Mouse (Mus musculus): ENCODE results near the gene Psma6. TPM values are rescaled to one million over a fixed set of nuclear protein-coding genes. Genes with fewer than 3 reads are reported as not detected.

Gene Psma6
- polyA plus RNA-seq, 1 experiment from 2014 or later: 528 TPM

- H3K27me3 ChIP-seq (ENCODE audit: insufficient read depth, poor library complexity, severe bottlenecking): no peaks in the 10 kb centered on the region
- H3K36me3 ChIP-seq: peaks cover 15% of the 10 kb centered on the region
- H3K27ac ChIP-seq: peak overlapping the region; percentile 94
- 76% methylated on average over 9 of the region's 9 CpGs for WGBS
- H3K9me3 ChIP-seq: no peaks in the 10 kb centered on the region
- H3K4me3 ChIP-seq: peak overlapping the region; percentile 95
- DNase-seq (ENCODE audit: low spot score): no peak
- peaks cover 21% of the 10 kb centered on the region for H3K4me1 ChIP-seq (replicated peaks)
Observed at GRCm38 (mm10) chr12:55397544-55398239, 13.7 kb downstream of the Psma6 start.

GRCm38 (mm10) chr12:55398240-55399127 lies 14.5 kb downstream of the Psma6 start:
- H3K4me3 ChIP-seq: peak overlapping the region; percentile 95
- peaks cover 22% of the 10 kb centered on the region for H3K36me3 ChIP-seq
- peak overlapping the region; percentile 94 for H3K27ac ChIP-seq
- H3K27me3 ChIP-seq (ENCODE audit: insufficient read depth, poor library complexity, severe bottlenecking): no peaks in the 10 kb centered on the region
- peak; percentile 96 for DNase-seq (ENCODE audit: low spot score)
- WGBS: 1% methylated on average over 51 of the region's 51 CpGs
- peaks cover 21% of the 10 kb centered on the region for H3K4me1 ChIP-seq (replicated peaks)
- no peaks in the 10 kb centered on the region for H3K9me3 ChIP-seq

- H3K9me3 ChIP-seq: no peaks in the 10 kb centered on the region
- peaks cover 28% of the 10 kb centered on the region for H3K36me3 ChIP-seq
- H3K4me1 ChIP-seq (replicated peaks): peaks cover 21% of the 10 kb centered on the region
- peak overlapping the region; percentile 94 for H3K27ac ChIP-seq
- no peaks in the 10 kb centered on the region for H3K27me3 ChIP-seq (ENCODE audit: insufficient read depth, poor library complexity, severe bottlenecking)
- peak overlapping the region; percentile 95 for H3K4me3 ChIP-seq
- WGBS: 2% methylated on average over 20 of the region's 20 CpGs
- no peak for DNase-seq (ENCODE audit: low spot score)
Observed at GRCm38 (mm10) chr12:55399128-55399677, 15.2 kb downstream of the Psma6 start.

GRCm38 (mm10) chr12:55407888-55408287 lies 23.9 kb downstream of the Psma6 start:
- Histone ChIP-seq H3K4me3 (no peak overlapping the region), H3K27me3 (ENCODE audit: insufficient read depth, poor library complexity, severe bottlenecking) (no peaks in the 10 kb centered on the region), H3K36me3 (peaks cover 76% of the 10 kb centered on the region), H3K4me1 (replicated peaks) (no peaks in the 10 kb centered on the region), H3K27ac (no peak overlapping the region), H3K9me3 (no peaks in the 10 kb centered on the region)
- DNase-seq (ENCODE audit: low spot score): no peak
- WGBS: 94% methylated on average over 5 of the region's 5 CpGs

- peaks cover 98% of the 10 kb centered on the region for H3K36me3 ChIP-seq
- WGBS: 96% methylated on average over 5 of the region's 5 CpGs
- H3K27ac ChIP-seq: no peak overlapping the region
Observed at GRCm38 (mm10) chr12:55415255-55415654, 31.2 kb downstream of the Psma6 start.

GRCm38 (mm10) chr12:55415762-55416161 lies 31.7 kb downstream of the Psma6 start:
- no peak for DNase-seq (ENCODE audit: low spot score)

More at GRCm38 (mm10) chr12:55415255-55415654, 31.2 kb downstream of the Psma6 start:
- DNase-seq (ENCODE audit: low spot score): no peak
- Histone ChIP-seq H3K9me3 (peaks cover 3% of the 10 kb centered on the region; the same call in 1 of the 2 replicates), H3K4me1 (replicated peaks) (no peaks in the 10 kb centered on the region), H3K27me3 (ENCODE audit: insufficient read depth, poor library complexity, severe bottlenecking) (no peaks in the 10 kb centered on the region), H3K4me3 (no peak overlapping the region)

GRCm38 (mm10) chr12:55420220-55420619 lies 36.2 kb downstream of the Psma6 start:
- peaks cover 56% of the 10 kb centered on the region for H3K36me3 ChIP-seq
- DNase-seq (ENCODE audit: low spot score): no peak
- WGBS: 94% methylated on average over 24 of the region's 24 CpGs
- H3K9me3 ChIP-seq: peaks cover 6% of the 10 kb centered on the region; the same call in 1 of the 2 replicates
- no peaks in the 10 kb centered on the region for H3K4me1 ChIP-seq (replicated peaks)
- H3K27ac ChIP-seq: no peak overlapping the region
- no peak overlapping the region for H3K4me3 ChIP-seq
- H3K27me3 ChIP-seq (ENCODE audit: insufficient read depth, poor library complexity, severe bottlenecking): no peaks in the 10 kb centered on the region

More at GRCm38 (mm10) chr12:55415762-55416161, 31.7 kb downstream of the Psma6 start:
- Histone ChIP-seq H3K9me3 (peaks cover 6% of the 10 kb centered on the region; the same call in 1 of the 2 replicates), H3K27me3 (ENCODE audit: insufficient read depth, poor library complexity, severe bottlenecking) (no peaks in the 10 kb centered on the region), H3K27ac (no peak overlapping the region), H3K4me3 (no peak overlapping the region), H3K4me1 (replicated peaks) (no peaks in the 10 kb centered on the region), H3K36me3 (peaks cover 98% of the 10 kb centered on the region)
- WGBS: 83% methylated on average over 1 of the region's 1 CpGs

- no peak overlapping the region for H3K4me3 ChIP-seq
- H3K27ac ChIP-seq: no peak overlapping the region
- no peak for DNase-seq (ENCODE audit: low spot score)
- H3K9me3 ChIP-seq: peaks cover 6% of the 10 kb centered on the region; the same call in 1 of the 2 replicates
- peaks cover 38% of the 10 kb centered on the region for H3K36me3 ChIP-seq
- 52% methylated on average over 3 of the region's 3 CpGs for WGBS
- H3K4me1 ChIP-seq (replicated peaks): no peaks in the 10 kb centered on the region
- no peaks in the 10 kb centered on the region for H3K27me3 ChIP-seq (ENCODE audit: insufficient read depth, poor library complexity, severe bottlenecking)
Observed at GRCm38 (mm10) chr12:55422057-55422456, 38.0 kb downstream of the Psma6 start.

- H3K27me3 ChIP-seq (ENCODE audit: insufficient read depth, poor library complexity, severe bottlenecking): no peaks in the 10 kb centered on the region
- no peaks in the 10 kb centered on the region for H3K36me3 ChIP-seq
- DNase-seq (ENCODE audit: low spot score): no peak
- H3K4me3 ChIP-seq: no peak overlapping the region
- H3K4me1 ChIP-seq (replicated peaks): no peaks in the 10 kb centered on the region
- H3K9me3 ChIP-seq: no peaks in the 10 kb centered on the region
- no peak overlapping the region for H3K27ac ChIP-seq
- 89% methylated on average over 7 of the region's 7 CpGs for whole genome bisulfite sequencing
Observed at GRCm38 (mm10) chr12:55426300-55426699, 42.3 kb downstream of the Psma6 start.

GRCm38 (mm10) chr12:55429201-55429600 lies 45.2 kb downstream of the Psma6 start:
- Histone ChIP-seq H3K4me1 (replicated peaks) (0 out of 2 replicates have a peak, but pooled peaks cover 2% of the 10 kb centered on the region), H3K4me3 (no peak overlapping the region), H3K9me3 (no peaks in the 10 kb centered on the region), H3K27ac (no peak overlapping the region), H3K27me3 (ENCODE audit: insufficient read depth, poor library complexity, severe bottlenecking) (no peaks in the 10 kb centered on the region), H3K36me3 (no peaks in the 10 kb centered on the region)
- WGBS: 89% methylated on average over 8 of the region's 8 CpGs
- no peak for DNase-seq (ENCODE audit: low spot score)

GRCm38 (mm10) chr12:55429956-55430355 lies 45.9 kb downstream of the Psma6 start:
- Histone ChIP-seq H3K9me3 (no peaks in the 10 kb centered on the region), H3K27ac (no peak overlapping the region), H3K4me3 (no peak overlapping the region), H3K4me1 (replicated peaks) (0 out of 2 replicates have a peak, but pooled peaks cover 2% of the 10 kb centered on the region), H3K27me3 (ENCODE audit: insufficient read depth, poor library complexity, severe bottlenecking) (no peaks in the 10 kb centered on the region), H3K36me3 (no peaks in the 10 kb centered on the region)
- WGBS: 81% methylated on average over 4 of the region's 4 CpGs
- no peak for DNase-seq (ENCODE audit: low spot score)

- Histone ChIP-seq H3K36me3 (no peaks in the 10 kb centered on the region), H3K27me3 (ENCODE audit: insufficient read depth, poor library complexity, severe bottlenecking) (no peaks in the 10 kb centered on the region), H3K27ac (no peak overlapping the region), H3K9me3 (no peaks in the 10 kb centered on the region), H3K4me3 (no peak overlapping the region), H3K4me1 (replicated peaks) (peaks cover 12% of the 10 kb centered on the region)
- WGBS: 92% methylated on average over 7 of the region's 7 CpGs
- no peak for DNase-seq (ENCODE audit: low spot score)
Observed at GRCm38 (mm10) chr12:55432284-55432919, 48.4 kb downstream of the Psma6 start.
